Mouse (Mus musculus) kidney, adult 2 months (tissue): Measurements from ENCODE around the gene Ecd. TPM values are rescaled to one million over a fixed set of nuclear protein-coding genes. Genes with fewer than 3 reads are reported as not detected.

ENCODE experiments used
- DNase-seq: peaks from one replicate; pipeline ENCODE4 v3.0.0; 2021
- H3K27ac ChIP-seq: fragments of 200-500 bp; 2 replicates; pipeline ENCODE4 v1.5.1; 2012; ENCODE audit warnings: low read depth, low read length, control low read depth, inconsistent platforms; ENCODE audit not compliant: insufficient read depth
- H3K27me3 ChIP-seq: fragments of 200-500 bp; replicated peaks from 2 replicates; pipeline ENCODE4 v1.6.1; 2012; ENCODE audit warnings: mild to moderate bottlenecking, moderate library complexity, low read length, inconsistent platforms; ENCODE audit not compliant: control insufficient read depth, insufficient read depth
- H3K36me3 ChIP-seq: fragments of 200-500 bp; 2 replicates; pipeline ENCODE4 v1.6.1; 2012; ENCODE audit warnings: mild to moderate bottlenecking, moderate library complexity, low read length, inconsistent platforms; ENCODE audit not compliant: control insufficient read depth, insufficient read depth
- H3K4me1 ChIP-seq: fragments of 200-500 bp; 2 replicates; pipeline ENCODE4 v1.6.1; 2011; ENCODE audit warnings: low read length; ENCODE audit not compliant: control insufficient read depth, insufficient read depth
- H3K4me3 ChIP-seq: fragments of 200-500 bp; 2 replicates; pipeline ENCODE4 v1.5.1; 2011; ENCODE audit warnings: mild to moderate bottlenecking, low read depth, low read length, control low read depth; ENCODE audit not compliant: insufficient read depth
- CTCF ChIP-seq: fragments of 200-500 bp; conservative IDR thresholded peaks from 2 replicates; pipeline ENCODE4 v1.5.1; 2011; ENCODE audit warnings: low read depth, mild to moderate bottlenecking, control low read depth, low read length, moderate library complexity, mixed read lengths; ENCODE audit not compliant: insufficient read depth, insufficient read length
- POLR2A ChIP-seq: fragments of 200-500 bp; IDR thresholded peaks from one replicate; pipeline ENCODE4 v1.6.1; 2011; ENCODE audit warnings: low read depth, low read length, control low read depth
- WGBS: fragments of 180-500 bp; shearing (Covaris S2); methylation state at CpG from one replicate; pipeline ENCODE4 v1.1.7; 2018; 5-methylcytosine and 5-hydroxymethylcytosine counted together
- polyA plus RNA-seq: library from polyadenylated mRNA; depleted of rRNA; stranded (reverse); fragments of >200 nt; gene quantifications from 2 replicates; pipeline ENCODE4 v1.2.3, GENCODE M21; 2012

Gene Ecd
- polyA plus RNA-seq, 1 experiment, result 22.7 TPM

DNA sequence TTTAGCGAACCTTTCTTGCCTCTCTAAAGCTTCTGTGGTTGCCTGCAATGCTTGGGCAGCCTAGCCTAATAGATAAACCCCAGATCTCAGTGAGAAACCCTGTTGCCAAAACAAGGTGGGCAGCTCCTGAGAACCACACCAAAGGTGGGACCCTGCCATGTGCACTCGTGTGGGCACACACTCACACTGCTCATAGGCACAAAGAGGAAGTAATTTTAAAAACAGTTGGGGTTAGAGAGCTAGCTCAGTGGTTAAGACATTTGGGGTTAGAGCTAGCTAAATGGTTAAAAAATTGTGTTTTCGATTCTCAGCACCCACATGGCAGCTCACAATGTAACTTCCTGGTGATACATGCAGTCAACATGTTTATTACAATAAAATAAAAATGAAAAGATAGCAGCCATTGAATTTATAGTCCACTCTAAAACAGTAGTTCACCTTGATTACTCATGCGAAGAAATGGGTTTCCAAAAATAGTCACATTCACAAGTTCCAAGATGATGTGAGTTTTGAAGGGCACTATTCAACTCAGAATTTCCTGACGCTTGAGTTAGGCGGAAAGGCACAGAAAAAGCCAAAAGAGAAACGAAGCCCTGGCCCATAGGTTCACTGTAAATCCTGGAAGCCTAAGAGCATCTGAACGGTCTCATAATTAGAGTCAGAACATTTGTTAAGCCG, 32.0 kb upstream of the Ecd start:
- Histone ChIP-seq H3K4me3 (no peak overlapping the region), H3K27ac (peak overlapping the region; percentile 36; the same call in 1 of the 2 replicates), H3K36me3 (no peaks in the 10 kb centered on the region; the same call in 1 of the 2 replicates), H3K4me1 (no peaks in the 10 kb centered on the region), H3K27me3 (no peaks in the 10 kb centered on the region)
- TF ChIP-seq POLR2A (no peak), CTCF (no peak)
- WGBS, result 64% methylated on average over 9 of the region's 9 CpGs
- no peak for DNase-seq

DNA sequence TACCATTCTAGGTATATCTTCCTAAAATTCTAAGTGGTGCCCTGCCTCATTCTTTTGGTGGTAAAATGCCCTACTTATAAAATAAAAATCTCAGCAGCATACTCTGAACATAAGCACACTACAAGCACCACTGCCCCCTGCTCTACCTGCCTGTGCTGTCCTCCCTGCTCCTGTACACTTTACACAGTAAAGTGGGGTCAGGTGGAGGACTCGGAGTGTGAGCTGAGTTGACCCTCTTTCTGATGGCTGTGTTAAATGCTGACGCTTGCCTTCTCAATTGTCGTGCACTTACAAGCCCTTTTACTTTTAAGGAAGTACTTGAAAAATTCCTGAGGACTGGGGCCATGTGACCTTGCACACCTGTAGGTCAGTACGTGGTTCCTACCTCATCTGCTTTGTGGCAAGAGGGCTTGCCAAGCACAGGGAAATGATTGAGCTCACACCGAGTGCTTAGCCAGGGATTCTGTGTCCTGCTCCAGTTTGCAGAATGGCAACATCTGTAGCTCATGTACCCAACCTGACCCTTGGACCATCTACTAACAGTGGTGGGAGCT, 31.2 kb upstream of the Ecd start:
- H3K36me3 ChIP-seq, result no peaks in the 10 kb centered on the region; the same call in 1 of the 2 replicates
- H3K4me1 ChIP-seq, result no peaks in the 10 kb centered on the region
- H3K27me3 ChIP-seq, result no peaks in the 10 kb centered on the region
- H3K27ac ChIP-seq, result peak overlapping the region; percentile 36; the same call in 1 of the 2 replicates
- TF ChIP-seq CTCF (no peak), POLR2A (no peak)
- no peak for DNase-seq
- H3K4me3 ChIP-seq, result no peak overlapping the region
- WGBS, result 62% methylated on average over 5 of the region's 5 CpGs

DNA sequence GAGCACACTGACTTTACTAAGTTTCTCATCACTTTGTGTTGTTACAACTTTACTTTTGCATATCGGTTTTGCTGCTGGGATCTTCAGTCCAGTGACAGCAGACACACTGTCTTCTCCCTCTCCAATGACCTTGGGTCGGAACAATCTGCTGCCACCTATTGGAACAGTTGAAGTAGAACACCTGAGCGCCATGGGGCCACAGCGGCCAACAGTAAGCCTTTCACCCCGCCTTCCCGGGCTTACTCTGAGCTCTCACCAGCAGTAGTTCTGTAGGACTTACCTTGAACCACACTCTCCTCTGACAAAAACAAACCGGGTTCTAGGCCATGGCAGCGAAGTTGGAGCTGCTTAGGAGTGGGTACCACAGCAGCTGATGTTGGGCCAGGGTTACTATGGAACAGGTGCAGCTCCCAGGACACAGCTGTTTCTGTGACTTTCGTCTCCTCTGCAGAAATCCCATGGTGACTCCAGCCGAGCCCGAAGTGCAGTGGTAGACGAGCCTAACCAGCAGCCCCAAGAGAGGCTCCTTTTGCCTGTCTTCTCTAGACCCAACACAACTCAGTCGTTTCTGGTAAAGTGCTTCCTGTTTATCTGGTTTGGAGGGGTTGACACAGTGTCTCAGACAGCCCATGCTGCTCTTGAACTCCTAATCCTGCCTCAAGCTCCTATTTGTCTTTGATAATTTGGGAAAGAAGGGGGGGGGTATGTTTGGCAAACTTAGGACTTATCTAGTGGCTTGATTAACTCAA, 30.6 kb upstream of the Ecd start:
- DNase-seq, result peak; percentile 78
- 34% methylated on average over 13 of the region's 13 CpGs for WGBS
- no peaks in the 10 kb centered on the region; the same call in 1 of the 2 replicates for H3K36me3 ChIP-seq
- H3K27me3 ChIP-seq, result no peaks in the 10 kb centered on the region
- no peaks in the 10 kb centered on the region for H3K4me1 ChIP-seq
- TF ChIP-seq CTCF (peak; percentile 82), POLR2A (no peak)
- no peak overlapping the region for H3K4me3 ChIP-seq
- H3K27ac ChIP-seq, result 0 out of 2 replicates have a peak overlapping the region, but pooled peaks have one; percentile 8

DNA sequence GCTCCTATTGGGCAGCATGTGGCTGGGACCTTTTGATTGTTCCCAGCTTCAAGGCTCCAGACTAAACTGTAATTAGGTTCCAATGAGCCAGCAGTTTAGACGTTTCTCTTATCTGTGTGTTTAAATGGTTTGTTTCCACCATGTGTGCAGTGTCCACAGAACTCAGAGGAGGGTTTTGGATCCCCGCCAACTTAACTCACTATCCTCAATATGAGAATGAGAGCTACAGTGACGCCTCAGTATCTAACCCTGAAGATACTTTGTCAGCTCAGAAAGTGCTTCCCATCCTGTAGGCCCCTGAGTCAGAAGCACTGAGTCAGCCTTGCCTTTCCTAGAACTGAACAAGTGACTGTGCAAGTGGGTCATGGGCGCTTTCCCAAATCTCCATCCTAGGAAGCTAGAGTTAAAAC, 29.2 kb upstream of the Ecd start:
- DNase-seq, result no peak
- no peaks in the 10 kb centered on the region for H3K27me3 ChIP-seq
- H3K4me3 ChIP-seq, result no peak overlapping the region
- H3K4me1 ChIP-seq, result no peaks in the 10 kb centered on the region
- H3K36me3 ChIP-seq, result no peaks in the 10 kb centered on the region; the same call in 1 of the 2 replicates
- WGBS, result 70% methylated on average over 4 of the region's 4 CpGs
- TF ChIP-seq POLR2A (no peak), CTCF (no peak)
- H3K27ac ChIP-seq, result no peak overlapping the region

DNA sequence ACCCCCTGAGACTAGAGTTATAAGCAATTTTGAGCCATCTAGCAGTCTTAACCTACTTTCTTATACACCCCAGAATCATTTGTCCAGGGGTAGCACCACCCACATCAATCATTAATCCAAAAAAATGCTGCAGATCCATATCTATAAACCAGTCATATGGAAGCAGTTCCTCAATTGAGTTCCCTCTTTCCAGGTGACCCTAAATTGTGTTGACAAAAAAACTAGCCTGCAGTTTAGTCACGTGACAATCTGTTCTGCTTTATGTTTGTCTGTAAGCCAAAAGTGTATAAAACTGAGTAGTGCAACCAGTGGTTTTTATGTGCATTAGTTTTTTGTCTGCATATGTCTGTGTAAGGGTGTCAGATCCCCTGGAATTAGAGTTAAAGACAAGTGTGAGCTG, 23.9 kb upstream of the Ecd start:
- 0 out of 2 replicates have a peak, but pooled peaks cover 3% of the 10 kb centered on the region for H3K4me1 ChIP-seq
- no peaks in the 10 kb centered on the region for H3K27me3 ChIP-seq
- no peaks in the 10 kb centered on the region; the same call in 1 of the 2 replicates for H3K36me3 ChIP-seq
- TF ChIP-seq CTCF, result no peak
- no peak for TF ChIP-seq POLR2A
- no peak overlapping the region for H3K27ac ChIP-seq
- DNase-seq, result no peak
- no peak overlapping the region for H3K4me3 ChIP-seq
- 73% methylated on average over 1 of the region's 1 CpGs for WGBS

DNA sequence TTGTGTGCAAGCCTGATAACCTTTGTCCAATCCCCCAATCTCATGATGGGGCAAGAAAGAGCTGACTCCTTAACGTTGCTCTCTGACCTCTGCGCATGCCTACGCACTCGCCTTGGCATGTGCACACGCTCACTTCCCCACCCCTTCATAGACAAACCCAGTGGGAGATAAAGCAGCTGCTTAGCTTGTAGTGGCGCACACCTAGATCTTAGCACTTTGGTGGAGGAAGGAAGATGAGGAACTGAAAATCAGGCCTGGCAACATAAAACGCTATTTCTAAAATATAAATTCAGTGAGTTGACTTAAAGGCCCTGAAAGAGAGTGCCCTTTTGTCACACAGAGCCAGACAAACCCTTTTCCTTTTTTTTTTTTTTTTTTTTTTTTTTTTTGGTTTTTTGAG, 22.9 kb upstream of the Ecd start:
- no peak for TF ChIP-seq CTCF
- no peak for TF ChIP-seq POLR2A
- WGBS, result 87% methylated on average over 7 of the region's 7 CpGs
- Histone ChIP-seq H3K4me3 (no peak overlapping the region), H3K4me1 (0 out of 2 replicates have a peak, but pooled peaks cover 3% of the 10 kb centered on the region), H3K27ac (no peak overlapping the region), H3K36me3 (no peaks in the 10 kb centered on the region; the same call in 1 of the 2 replicates), H3K27me3 (no peaks in the 10 kb centered on the region)
- DNase-seq, result no peak

DNA sequence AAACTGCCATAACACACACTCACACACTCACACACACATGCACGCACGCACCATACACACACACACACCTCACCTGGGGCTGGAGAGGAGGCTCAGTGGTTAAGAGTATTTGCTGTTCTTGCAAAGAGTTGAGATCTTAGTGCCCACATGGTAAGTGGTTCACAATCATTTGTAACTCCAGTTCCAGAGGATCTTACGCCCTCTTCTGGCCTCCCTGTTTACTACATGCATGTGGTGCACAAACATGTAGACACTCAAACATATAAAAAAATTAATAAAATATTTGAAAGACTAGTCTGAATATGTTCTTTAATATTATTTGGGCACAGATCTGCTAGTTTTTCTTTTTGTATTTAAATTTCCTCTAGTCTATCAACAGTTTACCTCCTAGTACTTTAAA, 20.4 kb upstream of the Ecd start:
- no peak overlapping the region for H3K27ac ChIP-seq
- no peak overlapping the region for H3K4me3 ChIP-seq
- DNase-seq, result no peak
- H3K27me3 ChIP-seq, result no peaks in the 10 kb centered on the region
- no peaks in the 10 kb centered on the region; the same call in 1 of the 2 replicates for H3K36me3 ChIP-seq
- WGBS, result 98% methylated on average over 3 of the region's 3 CpGs
- no peak for TF ChIP-seq POLR2A
- TF ChIP-seq CTCF, result no peak
- 0 out of 2 replicates have a peak, but pooled peaks cover 3% of the 10 kb centered on the region for H3K4me1 ChIP-seq
